Mouse (Mus musculus): ENCODE measurements around the gene C2cd3.

Gene C2cd3

GRCm38 (mm10) chr7:100495042-100495441 is 123.0 kb downstream of the C2cd3 start:
- in situ Hi-C loops (cut with MboI; ENCODE audit: unreplicated experiment in 2 of 2): loop anchor here (5.0 kb wide), 4 partner anchors 33 to 68 kb away; no protein-coding TSS in a partner anchor

- in situ Hi-C loops (cut with MboI; ENCODE audit: unreplicated experiment in 2 of 2): loop anchor here (5.0 kb wide), 4 partner anchors 33 to 68 kb away; no protein-coding TSS in a partner anchor
Observed at GRCm38 (mm10) chr7:100495581-100496251, 123.7 kb downstream of the C2cd3 start.

- in situ Hi-C loops (cut with MboI; ENCODE audit: unreplicated experiment in 2 of 2): loop anchor here (5.0 kb wide), 4 partner anchors 34 to 69 kb away; no protein-coding TSS in a partner anchor
Observed at GRCm38 (mm10) chr7:100496371-100496770, 124.3 kb downstream of the C2cd3 start.

- in situ Hi-C loops (cut with MboI; ENCODE audit: unreplicated experiment in 2 of 2): loop anchor here (5.0 kb wide), 4 partner anchors 34 to 69 kb away; no protein-coding TSS in a partner anchor
Observed at GRCm38 (mm10) chr7:100496791-100497190, 124.8 kb downstream of the C2cd3 start.

GRCm38 (mm10) chr7:100497402-100497801 is 125.4 kb downstream of the C2cd3 start:
- in situ Hi-C loops (cut with MboI; ENCODE audit: unreplicated experiment in 2 of 2): loop anchor here (5.0 kb wide), 4 partner anchors 35 to 70 kb away; no protein-coding TSS in a partner anchor

GRCm38 (mm10) chr7:100497982-100498381 is 125.9 kb downstream of the C2cd3 start:
- in situ Hi-C loops (cut with MboI; ENCODE audit: unreplicated experiment in 2 of 2): loop anchor here (5.0 kb wide), 4 partner anchors 36 to 71 kb away; no protein-coding TSS in a partner anchor

GRCm38 (mm10) chr7:100499465-100499864 is 127.4 kb downstream of the C2cd3 start:
- in situ Hi-C loops (cut with MboI; ENCODE audit: unreplicated experiment in 2 of 2): loop anchor here (5.0 kb wide), 4 partner anchors 37 to 72 kb away; no protein-coding TSS in a partner anchor

- in situ Hi-C loops (cut with MboI; ENCODE audit: unreplicated experiment in 2 of 2): no loop called here
Observed at GRCm38 (mm10) chr7:100500276-100500977, 128.4 kb downstream of the C2cd3 start.

- in situ Hi-C loops (cut with MboI; ENCODE audit: unreplicated experiment in 2 of 2): no loop called here
Observed at GRCm38 (mm10) chr7:100501027-100501843, 129.2 kb downstream of the C2cd3 start.

- in situ Hi-C loops (cut with MboI; ENCODE audit: unreplicated experiment in 2 of 2): no loop called here
Observed at GRCm38 (mm10) chr7:100501844-100502373, 129.9 kb downstream of the C2cd3 start.

GRCm38 (mm10) chr7:100502374-100502922 is 130.4 kb downstream of the C2cd3 start:
- in situ Hi-C loops (cut with MboI; ENCODE audit: unreplicated experiment in 2 of 2): no loop called here

GRCm38 (mm10) chr7:100503076-100503475 is 131.0 kb downstream of the C2cd3 start:
- in situ Hi-C loops (cut with MboI; ENCODE audit: unreplicated experiment in 2 of 2): no loop called here

GRCm38 (mm10) chr7:100504740-100505487 is 132.9 kb downstream of the C2cd3 start:
- in situ Hi-C loops (cut with MboI; ENCODE audit: unreplicated experiment in 2 of 2): no loop called here

- in situ Hi-C loops (cut with MboI; ENCODE audit: unreplicated experiment in 2 of 2): no loop called here
Observed at GRCm38 (mm10) chr7:100506494-100506893, 134.5 kb downstream of the C2cd3 start.

GRCm38 (mm10) chr7:100508670-100509069 is 136.6 kb downstream of the C2cd3 start:
- in situ Hi-C loops (cut with MboI; ENCODE audit: unreplicated experiment in 2 of 2): no loop called here

GRCm38 (mm10) chr7:100511602-100512001 is 139.6 kb downstream of the C2cd3 start:
- in situ Hi-C loops (cut with MboI; ENCODE audit: unreplicated experiment in 2 of 2): no loop called here

- in situ Hi-C loops (cut with MboI; ENCODE audit: unreplicated experiment in 2 of 2): no loop called here
Observed at GRCm38 (mm10) chr7:100514573-100514972, 142.5 kb downstream of the C2cd3 start, which contains the start of gene Dnajb13. Gene Dnajb13 (minus strand): TSS chr7:100514960.
